Mouse (Mus musculus) liver, adult 2 months (tissue): ENCODE data around the gene Siglecf.

Experiments
- CTCF ChIP-seq: fragments of 200-500 bp; IDR thresholded peaks from 2 replicates; pipeline ENCODE4 v1.5.1; 2011; ENCODE audit warnings: low read depth, low read length, control low read depth
- POLR2A ChIP-seq: fragments of 200-500 bp; IDR thresholded peaks from 2 replicates; pipeline ENCODE4 v1.6.1; 2011; ENCODE audit warnings: low read length, control low read depth; ENCODE audit not compliant: insufficient read depth; ENCODE audit errors: extremely low read depth

DNA sequence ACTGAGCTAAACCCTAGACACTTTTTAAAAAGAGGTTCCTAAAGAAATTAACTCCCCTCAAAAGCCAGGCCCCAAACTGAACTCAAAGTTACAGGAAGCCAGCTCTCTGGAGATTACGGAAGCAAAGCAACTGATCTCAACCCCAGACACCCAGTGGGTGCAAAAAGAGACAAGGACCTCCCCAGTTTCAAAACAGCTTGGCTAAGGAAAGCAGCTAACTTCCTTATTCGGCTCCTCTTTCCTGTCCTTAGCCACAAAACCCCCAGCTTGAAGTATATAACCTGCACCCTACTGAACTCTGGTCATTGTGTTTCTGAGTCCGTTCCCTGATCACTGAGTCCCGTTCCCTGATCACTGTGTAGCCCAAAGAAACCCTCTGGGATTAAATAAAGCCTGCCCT is 2.0 kb downstream of the Siglecf start:
- TF ChIP-seq POLR2A, result no peak
- TF ChIP-seq CTCF, result no peak
